Mouse (Mus musculus) kidney, adult 18-20 months (tissue): ENCODE measurements around the gene Aldh9a1.
A peak's percentile ranks its signal among the peaks of the same experiment; 100 is the strongest.

Experiments used
- DNase-seq: peaks from one replicate; pipeline ENCODE4 v3.0.0; 2021

The Aldh9a1 gene

DNA sequence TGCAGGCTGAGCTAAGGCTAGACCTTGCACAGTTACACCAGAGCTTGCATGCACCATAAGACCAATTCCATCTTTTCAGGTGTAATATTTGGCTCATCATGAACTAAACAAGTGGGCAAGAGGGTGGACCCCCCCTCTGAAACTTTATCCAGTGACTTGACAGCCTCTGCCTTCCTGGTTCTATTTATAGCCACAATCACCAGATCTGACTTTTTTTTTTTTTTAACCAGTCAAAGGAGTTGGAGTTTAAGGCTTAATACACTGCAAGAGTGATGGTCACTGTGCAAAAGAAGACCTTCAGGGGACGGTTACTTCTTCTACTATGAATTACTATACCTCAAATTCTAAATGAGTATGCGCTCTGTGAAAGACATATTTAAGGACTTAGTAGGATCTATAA, 35.4 kb downstream of the Aldh9a1 start:
- no peak for DNase-seq

DNA sequence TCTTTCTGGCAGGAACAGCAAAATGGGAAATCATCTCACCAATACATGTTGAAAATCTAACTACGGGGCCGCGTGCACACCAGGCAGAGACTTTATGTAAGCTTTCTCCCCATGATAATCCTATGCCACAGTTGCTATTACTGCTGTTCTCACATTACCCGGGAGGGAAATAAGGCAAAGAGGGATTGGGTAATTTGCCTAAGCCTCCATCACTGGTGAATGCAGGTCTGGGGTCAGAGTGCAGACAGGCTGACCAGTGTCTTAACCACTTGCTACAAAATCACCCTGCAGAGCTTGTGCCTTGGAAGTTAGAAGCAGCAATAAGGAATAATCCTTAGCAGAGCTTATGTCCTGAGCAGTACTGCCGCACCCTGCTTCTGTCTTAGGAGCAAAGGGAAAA, 35.8 kb downstream of the Aldh9a1 start:
- peak; percentile 2 for DNase-seq

DNA sequence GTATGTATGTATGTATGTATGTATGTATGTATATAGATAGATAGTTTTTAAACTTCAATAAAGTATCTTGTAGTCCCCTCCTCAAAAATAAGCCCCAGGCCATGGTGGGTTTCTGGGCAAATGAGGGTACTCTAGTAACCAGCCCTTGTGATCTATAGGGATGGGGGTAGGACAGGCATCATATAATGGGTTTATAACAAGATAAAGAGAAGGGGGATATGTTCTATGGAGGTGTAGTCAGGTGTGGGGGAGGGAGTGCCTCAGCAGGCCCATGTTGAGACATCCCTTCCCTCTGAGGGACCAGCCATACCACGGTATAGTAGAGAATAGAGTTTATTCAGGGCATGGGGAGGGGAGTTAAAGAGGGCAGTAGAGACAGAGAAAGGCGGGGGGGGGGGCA, 36.7 kb downstream of the Aldh9a1 start:
- no peak for DNase-seq

DNA sequence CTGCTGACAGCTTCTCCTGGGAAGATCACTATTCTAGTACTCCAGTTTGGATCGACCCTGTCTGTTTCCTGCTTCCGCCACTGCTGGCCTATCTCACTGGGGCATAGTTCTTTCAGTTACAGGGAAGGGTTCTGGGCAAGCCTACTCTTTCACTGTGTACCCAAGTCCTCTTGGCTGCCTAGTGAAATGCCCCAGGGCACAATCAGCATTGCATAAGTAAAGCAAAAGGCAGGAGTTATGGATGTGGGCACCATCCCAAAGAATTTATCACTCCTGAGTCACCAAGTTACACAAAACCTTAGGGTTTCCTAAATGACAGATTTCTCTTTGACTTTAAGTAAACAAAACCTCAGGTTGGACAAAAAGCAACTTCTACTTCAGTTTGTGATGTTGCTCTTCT, 37.5 kb downstream of the Aldh9a1 start:
- DNase-seq, result peak; percentile 27

DNA sequence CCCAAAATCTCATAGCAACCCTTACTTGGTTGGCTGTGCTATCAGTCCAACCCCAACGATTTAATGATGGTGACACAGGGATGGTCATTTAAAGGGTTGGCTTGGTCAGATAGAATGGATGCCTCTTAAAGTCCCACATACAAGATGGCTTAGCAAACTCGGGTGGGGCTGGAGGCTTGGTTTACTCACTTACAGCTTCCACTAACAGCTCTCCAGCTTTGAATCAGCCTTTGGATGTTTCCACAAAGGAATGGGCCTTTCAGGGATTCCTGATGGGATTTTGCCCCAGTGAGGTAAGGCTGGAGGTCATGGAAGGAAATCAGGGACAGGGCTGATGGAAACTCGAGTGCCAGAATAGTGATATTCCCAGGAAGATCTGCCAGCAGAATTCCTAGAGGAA, 38.0 kb downstream of the Aldh9a1 start:
- DNase-seq, result peak; percentile 2

DNA sequence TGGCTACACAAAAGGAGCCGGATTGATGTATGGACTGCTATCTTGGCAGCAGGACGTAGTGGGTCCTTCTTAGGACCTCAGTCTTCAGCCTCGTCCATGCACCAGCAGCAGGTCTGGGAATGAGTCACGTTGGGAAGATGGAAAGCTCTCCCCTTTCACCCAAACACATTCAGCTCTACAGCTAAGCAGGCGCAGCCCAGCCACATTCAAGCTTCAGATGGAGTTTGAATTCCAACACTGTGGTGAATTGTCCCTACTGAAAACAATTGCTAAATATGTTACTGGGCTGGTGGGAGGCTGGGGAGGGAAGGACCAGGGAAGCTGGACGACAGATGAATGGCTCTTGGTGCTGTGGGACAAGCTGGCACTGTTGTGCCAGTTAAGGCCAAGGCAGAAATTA, 38.8 kb downstream of the Aldh9a1 start:
- DNase-seq, result peak; percentile 2

DNA sequence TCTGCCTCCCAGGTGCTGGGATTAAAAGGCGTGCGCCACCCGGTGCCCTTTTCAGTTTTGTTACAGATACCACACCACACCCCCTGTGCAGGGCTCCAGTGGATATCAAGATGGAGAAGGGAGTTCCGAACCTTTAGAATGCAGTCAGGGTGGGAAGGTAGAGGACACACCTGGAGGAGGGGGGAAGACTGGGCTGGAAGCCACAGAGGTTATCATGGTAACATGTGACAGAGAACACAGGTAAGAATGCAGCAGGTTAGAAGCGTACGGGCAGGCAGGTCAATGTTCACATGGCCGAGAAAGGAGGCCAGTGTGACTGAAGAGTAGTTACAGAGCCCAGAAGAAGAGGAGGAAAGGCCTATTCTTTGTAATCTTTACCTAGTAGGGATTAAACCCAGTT, 39.8 kb downstream of the Aldh9a1 start:
- peak; percentile 38 for DNase-seq

DNA sequence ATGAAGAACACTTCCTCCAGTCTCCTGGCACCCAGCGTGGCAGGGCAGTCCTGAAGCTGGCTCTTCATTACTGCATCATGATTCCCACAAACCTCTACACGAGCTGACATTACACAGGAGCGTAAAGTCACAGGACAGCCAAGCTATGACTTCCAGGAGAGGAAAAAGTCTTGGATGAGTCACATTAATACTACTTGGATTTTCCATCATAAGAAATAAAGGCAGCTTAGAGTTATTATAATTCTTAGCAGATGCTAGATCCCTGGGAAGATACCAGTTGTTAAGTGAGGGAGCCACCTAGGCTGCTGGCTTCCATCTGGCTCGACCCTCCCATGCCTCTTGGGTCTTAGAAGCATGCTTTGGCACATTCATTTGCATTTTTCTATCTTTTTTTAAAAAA, 40.6 kb downstream of the Aldh9a1 start:
- DNase-seq, result peak; percentile 2

DNA sequence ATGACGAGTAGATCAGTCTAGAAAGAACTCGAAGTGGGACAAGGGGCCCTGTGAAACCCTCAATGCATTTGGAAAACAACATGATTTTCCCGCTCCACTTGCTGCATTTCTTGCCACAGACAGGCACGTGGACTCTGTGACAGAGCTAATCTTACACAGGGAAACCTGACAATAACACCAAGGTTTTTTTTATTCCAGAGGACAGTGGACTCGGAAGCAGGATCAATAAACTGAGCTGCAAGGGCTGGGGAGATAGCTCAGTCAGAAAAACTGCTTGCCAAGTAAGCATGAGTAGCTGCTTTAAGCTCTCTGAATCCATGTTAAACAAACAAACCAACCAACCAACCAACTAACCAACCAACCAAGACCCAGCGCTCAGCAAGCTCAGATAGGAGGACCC, 41.5 kb downstream of the Aldh9a1 start:
- peak; percentile 3 for DNase-seq

DNA sequence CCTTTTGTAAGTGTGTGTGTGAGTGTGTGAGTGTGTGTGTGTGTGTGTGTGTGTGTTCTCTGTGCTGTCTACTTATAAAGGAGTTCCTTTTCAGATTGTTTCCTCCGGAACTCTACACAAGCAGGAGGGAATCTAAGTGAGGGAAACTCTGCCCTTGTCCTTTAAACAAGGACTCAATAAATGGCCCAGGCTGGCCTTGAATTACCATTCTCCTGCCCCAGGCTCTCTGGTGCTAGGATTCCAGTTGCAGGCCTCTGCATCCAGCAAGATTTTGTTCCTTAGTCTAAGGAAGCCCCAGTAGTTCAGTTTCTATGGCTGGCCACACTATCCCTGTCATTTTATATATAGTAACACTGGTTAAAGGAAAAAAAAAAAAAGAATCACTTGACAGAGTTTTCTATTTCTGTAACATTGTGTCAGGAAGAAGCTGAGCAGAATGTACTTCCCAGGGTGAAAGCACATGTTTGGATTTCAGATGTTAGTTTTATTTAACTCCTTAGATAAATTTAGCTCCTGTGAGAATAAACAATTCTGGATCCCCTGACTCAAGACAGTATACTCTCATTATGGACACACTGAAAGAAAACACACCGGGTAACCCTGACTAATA, 42.3 kb downstream of the Aldh9a1 start:
- peak; percentile 7 for DNase-seq

DNA sequence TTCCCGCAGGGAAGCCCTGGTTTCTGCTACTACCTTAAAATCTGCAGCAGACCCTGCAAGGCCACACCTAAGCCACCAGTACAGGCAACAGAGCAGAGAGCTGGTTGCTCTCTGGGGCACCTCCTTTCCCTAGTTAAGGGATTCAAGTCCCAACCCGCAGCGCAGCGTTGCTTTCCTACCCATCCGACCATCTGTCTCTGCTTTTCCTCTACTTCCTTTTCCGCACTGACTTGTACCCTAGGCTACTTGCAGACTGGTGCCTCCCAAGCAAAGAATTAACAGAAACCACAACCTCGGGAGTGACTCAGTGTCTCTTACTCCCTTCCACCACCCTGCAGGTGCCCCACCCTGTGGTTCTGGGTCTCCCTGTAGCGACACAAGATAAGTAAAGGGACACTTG, 42.9 kb downstream of the Aldh9a1 start:
- no peak for DNase-seq

DNA sequence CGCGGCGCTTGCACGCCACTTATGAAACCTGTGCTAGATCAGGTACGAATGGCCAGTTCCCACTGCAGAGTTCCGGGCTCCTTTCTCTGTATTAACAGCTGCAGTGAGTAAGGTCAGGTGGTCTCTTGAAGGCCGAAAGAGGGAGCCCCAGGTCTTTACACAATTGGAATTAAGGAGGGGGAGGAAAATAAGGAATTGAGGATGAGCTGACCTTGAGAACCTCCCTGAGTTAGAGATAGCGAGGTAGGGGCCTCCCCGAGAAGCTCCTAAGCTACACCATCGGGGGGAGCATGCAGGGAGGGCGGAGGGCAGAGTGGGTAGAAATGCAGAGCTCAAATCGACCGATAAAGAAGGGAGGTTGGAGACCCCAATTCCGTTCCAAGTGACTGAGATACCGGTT, 43.5 kb downstream of the Aldh9a1 start:
- no peak for DNase-seq

DNA sequence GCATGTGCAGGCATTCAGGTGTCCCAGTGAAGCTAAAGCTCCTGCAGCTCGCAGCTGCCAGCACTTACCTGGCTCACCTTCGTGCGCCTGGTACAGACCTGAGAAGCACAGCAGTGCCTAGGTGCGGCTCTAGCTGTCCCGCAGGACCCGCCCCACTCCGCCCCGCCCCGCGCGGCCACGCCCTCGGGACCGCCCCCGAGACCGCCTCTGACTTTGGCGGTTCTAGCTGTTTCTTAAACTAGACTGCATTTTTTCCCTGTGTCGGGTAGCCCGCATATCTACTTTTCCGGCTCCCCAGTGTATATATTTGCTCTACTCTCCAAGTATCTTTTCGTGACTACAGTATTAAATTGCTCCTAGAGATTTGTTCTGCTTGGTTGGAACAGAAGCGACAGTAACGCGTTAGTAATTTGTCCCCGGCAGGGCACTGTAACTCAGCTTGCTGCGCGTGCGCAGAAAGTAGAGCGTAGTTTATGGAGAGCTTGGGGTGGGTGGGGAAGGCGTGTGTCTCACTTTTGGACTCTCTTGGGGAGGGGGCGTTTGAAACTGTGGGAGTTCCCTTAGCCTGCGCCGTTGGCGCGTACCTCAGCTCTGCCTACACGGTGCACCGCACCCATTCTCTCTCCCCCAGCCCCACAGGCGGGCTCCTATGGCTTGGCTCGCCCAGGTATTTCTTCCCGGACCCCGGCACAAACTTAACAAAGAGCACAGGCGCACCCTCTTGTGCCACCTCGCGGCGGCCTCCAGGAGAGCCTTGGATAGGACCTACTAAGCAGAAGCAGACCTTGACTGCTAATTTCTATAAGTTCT, 44.1 kb downstream of the Aldh9a1 start, which contains the start of gene Mgst3:
Mgst3 (minus strand) TSS at position 159 of the 810 bp plus-strand sequence.
- DNase-seq, result peak; percentile 98

DNA sequence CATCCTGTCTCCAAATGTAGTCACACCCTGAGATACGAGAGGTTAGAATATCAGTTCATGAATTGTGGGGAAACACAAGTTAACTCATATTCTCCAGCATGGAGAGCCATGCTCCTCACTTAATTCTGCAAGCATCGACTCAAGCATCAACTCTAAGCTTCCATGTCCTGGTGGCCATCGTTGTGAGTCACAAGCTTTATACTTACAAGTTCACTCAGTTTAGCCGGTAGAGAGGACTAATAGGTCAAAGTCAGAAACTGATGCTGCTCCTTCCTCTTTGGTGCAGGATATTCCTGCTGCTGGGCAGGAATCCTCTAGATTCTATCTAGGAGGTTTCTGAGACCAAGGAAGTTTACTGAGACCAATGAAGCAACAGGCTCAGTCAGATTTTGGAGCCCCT, 55.4 kb downstream of the Aldh9a1 start:
- DNase-seq, result no peak

DNA sequence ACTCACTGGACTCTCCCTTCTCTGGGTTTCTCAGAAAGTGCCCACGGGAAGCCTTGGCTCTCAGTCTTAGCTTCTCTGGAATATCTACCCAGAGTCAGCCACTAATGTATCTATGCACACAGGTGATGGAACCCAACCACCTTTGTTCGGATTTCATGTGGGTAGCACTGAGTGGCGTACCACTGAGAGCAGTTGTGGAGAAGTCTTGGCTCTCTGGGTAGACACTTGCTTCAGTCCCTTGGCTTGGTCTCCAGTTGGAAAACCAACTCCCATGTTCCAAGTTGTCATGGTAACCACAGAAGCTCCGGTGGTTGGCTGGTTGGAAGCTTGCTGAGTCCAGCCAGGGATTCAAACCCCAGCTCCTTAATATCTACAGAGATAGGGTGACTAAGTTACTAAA, 59.8 kb downstream of the Aldh9a1 start:
- no peak for DNase-seq

DNA sequence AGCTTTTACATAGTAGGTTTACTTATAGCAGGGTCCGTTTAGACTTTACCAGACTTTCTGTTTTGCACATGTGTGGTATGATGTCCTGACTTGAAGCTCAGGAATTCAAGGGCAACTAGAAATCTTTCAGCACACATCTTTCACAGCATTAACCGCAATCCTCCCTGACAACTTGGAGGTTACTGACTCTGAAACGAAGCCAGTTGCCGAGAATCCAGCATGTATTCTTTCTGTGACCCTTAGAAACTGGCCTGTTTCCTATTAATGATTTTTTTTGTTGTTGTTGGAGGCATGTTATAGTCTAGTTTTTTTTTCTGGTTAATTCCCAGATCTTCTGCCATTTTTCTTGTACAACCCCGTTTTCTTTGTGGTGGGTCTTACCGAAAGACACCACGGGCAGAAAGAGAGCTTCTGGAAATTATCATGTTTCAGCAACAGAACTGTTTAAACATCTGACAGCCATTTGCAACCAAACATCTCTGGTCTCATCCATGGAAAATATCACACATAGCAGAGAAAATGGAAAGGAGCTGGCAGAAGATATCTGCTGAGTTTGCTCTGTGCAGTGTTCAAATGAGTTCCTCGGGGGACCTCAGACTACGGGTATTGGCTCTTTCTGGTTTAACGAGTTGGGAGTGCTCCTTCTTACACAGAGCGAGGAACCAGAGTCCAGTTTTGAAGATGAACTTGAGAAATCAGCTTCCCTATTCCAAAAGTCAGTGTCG, 62.4 kb downstream of the Aldh9a1 start:
- no peak for DNase-seq

DNA sequence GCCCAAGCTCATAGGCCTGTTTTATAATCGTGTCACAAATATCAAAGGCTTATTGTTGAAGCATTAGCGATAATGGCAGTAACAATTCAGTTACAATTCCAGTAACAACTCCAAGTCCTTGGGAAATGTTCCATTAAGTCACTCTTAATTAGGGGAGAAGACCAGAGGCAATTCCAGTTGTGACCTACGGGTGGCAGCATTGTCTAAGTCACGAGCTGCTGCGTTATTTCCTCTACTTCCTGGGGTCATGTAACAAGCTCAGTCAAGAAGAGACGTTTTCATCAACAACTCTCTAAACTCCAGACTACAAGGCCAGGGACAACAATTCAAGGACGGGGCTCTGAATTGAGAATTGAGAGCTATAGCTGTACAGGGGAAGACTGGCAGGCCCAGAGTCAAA, 65.1 kb downstream of the Aldh9a1 start:
- DNase-seq, result peak; percentile 81
